Comparison of ENCODE assay signal across 8 mouse cellular contexts in the genomic region with DNA sequence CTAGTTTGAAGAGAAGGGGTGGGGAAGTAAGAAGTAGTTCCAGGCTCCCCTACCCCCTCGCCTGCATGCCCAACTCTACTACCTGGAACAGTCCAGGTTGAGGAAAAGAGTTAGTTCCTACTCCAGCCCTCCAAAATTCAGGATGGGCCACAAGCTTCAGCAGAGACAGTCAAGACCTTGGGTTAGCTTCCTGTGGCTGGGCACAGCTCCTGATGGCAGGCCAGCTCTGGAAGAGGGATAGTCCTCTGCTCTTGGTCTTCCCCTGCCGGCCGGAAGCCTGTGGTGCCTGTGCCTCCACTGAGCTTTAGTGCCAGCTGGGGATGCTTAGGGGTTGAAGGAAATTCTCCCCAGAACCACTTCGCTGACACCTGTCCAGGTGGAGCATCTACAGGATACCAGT. TPM values are rescaled to one million over a fixed set of nuclear protein-coding genes. Genes with fewer than 3 reads are reported as not detected.
DNase-seq lines count a peak whose midpoint lies in the region; ATAC-seq and TF ChIP-seq lines count a peak whose summit lies in the region.

No protein-coding gene starts in this region.

- DNase-seq in lung, embryonic 14.5 days: no peak
- DNase-seq in lung, postnatal 25 days (ENCODE audit: low spot score): no peak
- DNase-seq in adipocyte (ENCODE audit: low spot score): no peak
- DNase-seq in cerebellum, adult 18-20 months: no peak

- H3K4me3 ChIP-seq in lung, embryonic 14.5 days (ENCODE audit: low read depth, low read length): peak overlapping the region; percentile 35
- H3K4me3 ChIP-seq in forebrain, embryonic 15.5 days: no peak overlapping the region
- H3K4me3 ChIP-seq in limb, embryonic 12.5 days (replicated peaks): peak overlapping the region; percentile 35
- H3K4me3 ChIP-seq in neural tube, embryonic 14.5 days (ENCODE audit: low read depth, low read length): no peak overlapping the region

- WGBS in lung, embryonic 14.5 days: 29% methylated on average over 4 of the region's 4 CpGs
- WGBS in forebrain, embryonic 15.5 days: 29% methylated on average over 4 of the region's 4 CpGs
- WGBS in limb, embryonic 12.5 days: 22% methylated on average over 4 of the region's 4 CpGs
- 22% methylated on average over 4 of the region's 4 CpGs for WGBS in neural tube, embryonic 14.5 days

- H3K9me3 ChIP-seq in lung, embryonic 14.5 days (ENCODE audit: low read depth, low read length): no peaks in the 10 kb centered on the region
- no peaks in the 10 kb centered on the region for H3K9me3 ChIP-seq in forebrain, embryonic 15.5 days
- H3K9me3 ChIP-seq in limb, embryonic 12.5 days: no peaks in the 10 kb centered on the region
- no peaks in the 10 kb centered on the region for H3K9me3 ChIP-seq in neural tube, embryonic 14.5 days (ENCODE audit: control insufficient read depth, low read length)

- TF ChIP-seq CTCF in lung, embryonic 14.5 days (IDR thresholded peaks at IDR 0.05; ENCODE audit: low read depth): 0 out of 2 replicates have a peak, but pooled peaks have one; percentile 37

- no peaks in the 10 kb centered on the region for H3K36me3 ChIP-seq in lung, embryonic 14.5 days (ENCODE audit: insufficient read depth)
- no peaks in the 10 kb centered on the region for H3K36me3 ChIP-seq in forebrain, embryonic 15.5 days
- H3K36me3 ChIP-seq in limb, embryonic 12.5 days: no peaks in the 10 kb centered on the region
- no peaks in the 10 kb centered on the region for H3K36me3 ChIP-seq in neural tube, embryonic 14.5 days (ENCODE audit: control insufficient read depth, insufficient read depth, low read length)

- H3K27me3 ChIP-seq in lung, embryonic 14.5 days (ENCODE audit: insufficient read depth, low read length): peaks cover 9% of the 10 kb centered on the region
- 0 out of 2 replicates have a peak, but pooled peaks cover 7% of the 10 kb centered on the region for H3K27me3 ChIP-seq in forebrain, embryonic 15.5 days
- peaks cover 42% of the 10 kb centered on the region for H3K27me3 ChIP-seq in limb, embryonic 12.5 days
- 0 out of 2 replicates have a peak, but pooled peaks cover 2% of the 10 kb centered on the region for H3K27me3 ChIP-seq in neural tube, embryonic 14.5 days (ENCODE audit: control insufficient read depth, insufficient read depth, low read length)

- peak overlapping the region; percentile 54 for H3K9ac ChIP-seq in lung, embryonic 14.5 days
- no peak overlapping the region for H3K9ac ChIP-seq in forebrain, embryonic 15.5 days (replicated peaks)
- no peak overlapping the region; the same call in 1 of the 2 replicates for H3K9ac ChIP-seq in limb, embryonic 12.5 days (replicated peaks)
- H3K9ac ChIP-seq in neural tube, embryonic 14.5 days (replicated peaks; ENCODE audit: low read depth, low read length): no peak overlapping the region

- H3K4me2 ChIP-seq in lung, embryonic 14.5 days: peak overlapping the region; percentile 64
- H3K4me2 ChIP-seq in forebrain, embryonic 15.5 days (replicated peaks): peak overlapping the region; percentile 24
- H3K4me2 ChIP-seq in limb, embryonic 12.5 days: peak overlapping the region; percentile 58
- H3K4me2 ChIP-seq in neural tube, embryonic 14.5 days (ENCODE audit: low read depth, low read length): peak overlapping the region; percentile 9; the same call in 1 of the 2 replicates

- H3K4me1 ChIP-seq in lung, embryonic 14.5 days (ENCODE audit: insufficient read depth): peaks cover 3% of the 10 kb centered on the region; the same call in 1 of the 2 replicates
- H3K4me1 ChIP-seq in forebrain, embryonic 15.5 days: peaks cover 7% of the 10 kb centered on the region; the same call in 1 of the 2 replicates
- H3K4me1 ChIP-seq in limb, embryonic 12.5 days (replicated peaks): peaks cover 6% of the 10 kb centered on the region
- no peaks in the 10 kb centered on the region for H3K4me1 ChIP-seq in neural tube, embryonic 14.5 days (ENCODE audit: control insufficient read depth, insufficient read depth, low read length)

- no peak; the same call in 1 of the 2 replicates for ATAC-seq in lung, embryonic 14.5 days (ENCODE audit: insufficient read depth)
- ATAC-seq in forebrain, embryonic 15.5 days (replicated peaks): peak; percentile 13; the same call in 1 of the 2 replicates
- 0 out of 2 replicates have a peak, but pooled peaks have one; percentile 12 for ATAC-seq in limb, embryonic 12.5 days (ENCODE audit: insufficient number of reproducible peaks, insufficient read depth, low FRiP score, low TSS enrichment, low read depth)
- no peak for ATAC-seq in neural tube, embryonic 14.5 days (ENCODE audit: low read depth)
- no peak for ATAC-seq in activated CD4-positive, CD25-positive, alpha-beta regulatory T cell, adult 4 months

- H3K27ac ChIP-seq in lung, embryonic 14.5 days (ENCODE audit: low read depth): no peak overlapping the region
- H3K27ac ChIP-seq in forebrain, embryonic 15.5 days (replicated peaks): no peak overlapping the region
- no peak overlapping the region for H3K27ac ChIP-seq in limb, embryonic 12.5 days
- H3K27ac ChIP-seq in neural tube, embryonic 14.5 days (ENCODE audit: low read depth, low read length): no peak overlapping the region

RNA-seq across cellular contexts. Expression of a gene that starts 0.3 kb away (rescaled TPM):
- 1.9 and 2.3 TPM in 2 replicates for polyA plus RNA-seq in lung, embryonic 14.5 days (2014; fragmentation: Nextera tagmentation; extraction: Ambion mirVana)
- not detected in 2 replicates for polyA plus RNA-seq in forebrain, embryonic 15.5 days (2015; fragmentation: Nextera tagmentation; extraction: Ambion mirVana)
- polyA plus RNA-seq in limb, embryonic 12.5 days (2016; fragmentation: Nextera tagmentation; extraction: Ambion mirVana): 0.24 and 0.39 TPM in 2 replicates
- 0.07 TPM in 1 of 2 replicates, not detected in the other for polyA plus RNA-seq in neural tube, embryonic 14.5 days (2014; fragmentation: Nextera tagmentation; extraction: Ambion mirVana)
- polyA plus RNA-seq in activated CD4-positive, CD25-positive, alpha-beta regulatory T cell, adult 4 months (2017; shearing (Covaris generic)): not detected

RNA-seq across cellular contexts. Expression of a gene that starts 9.1 kb away (rescaled TPM):
- 9.7 TPM in 2 replicates for polyA plus RNA-seq in lung, embryonic 14.5 days (2014; fragmentation: Nextera tagmentation; extraction: Ambion mirVana)
- 40.5 and 52.5 TPM in 2 replicates for polyA plus RNA-seq in forebrain, embryonic 15.5 days (2015; fragmentation: Nextera tagmentation; extraction: Ambion mirVana)
- 1.4 and 1.6 TPM in 2 replicates for polyA plus RNA-seq in limb, embryonic 12.5 days (2016; fragmentation: Nextera tagmentation; extraction: Ambion mirVana)
- polyA plus RNA-seq in neural tube, embryonic 14.5 days (2014; fragmentation: Nextera tagmentation; extraction: Ambion mirVana): 48.5 and 53.3 TPM in 2 replicates
- polyA plus RNA-seq in activated CD4-positive, CD25-positive, alpha-beta regulatory T cell, adult 4 months (2017; shearing (Covaris generic)): under 1 TPM in 1 of 2 experiments, not detected in 1; 0.15 TPM

RNA-seq across cellular contexts. Expression of a gene that starts 12.2 kb away (rescaled TPM):
- 16.2 and 20.9 TPM in 2 replicates for polyA plus RNA-seq in lung, embryonic 14.5 days (2014; fragmentation: Nextera tagmentation; extraction: Ambion mirVana)
- polyA plus RNA-seq in forebrain, embryonic 15.5 days (2015; fragmentation: Nextera tagmentation; extraction: Ambion mirVana): 26.3 and 27.5 TPM in 2 replicates
- polyA plus RNA-seq in limb, embryonic 12.5 days (2016; fragmentation: Nextera tagmentation; extraction: Ambion mirVana): 33.7 and 36.9 TPM in 2 replicates
- polyA plus RNA-seq in neural tube, embryonic 14.5 days (2014; fragmentation: Nextera tagmentation; extraction: Ambion mirVana): 17.4 and 22.1 TPM in 2 replicates
- polyA plus RNA-seq in activated CD4-positive, CD25-positive, alpha-beta regulatory T cell, adult 4 months (2017; shearing (Covaris generic)): 10 to 100 TPM; 18.3 to 29.8 TPM

RNA-seq across cellular contexts. Expression of a gene that starts 12.3 kb away (rescaled TPM):
- polyA plus RNA-seq in lung, embryonic 14.5 days (2014; fragmentation: Nextera tagmentation; extraction: Ambion mirVana): 1.2 and 1.5 TPM in 2 replicates
- polyA plus RNA-seq in forebrain, embryonic 15.5 days (2015; fragmentation: Nextera tagmentation; extraction: Ambion mirVana): 0.89 and 1.3 TPM in 2 replicates
- polyA plus RNA-seq in limb, embryonic 12.5 days (2016; fragmentation: Nextera tagmentation; extraction: Ambion mirVana): 1.0 and 1.1 TPM in 2 replicates
- 0.89 and 1.3 TPM in 2 replicates for polyA plus RNA-seq in neural tube, embryonic 14.5 days (2014; fragmentation: Nextera tagmentation; extraction: Ambion mirVana)
- 1 to 10 TPM in 1 of 2 experiments, under 1 TPM in 1; 0.61 to 1.3 TPM for polyA plus RNA-seq in activated CD4-positive, CD25-positive, alpha-beta regulatory T cell, adult 4 months (2017; shearing (Covaris generic))

RNA-seq across cellular contexts. Expression of a gene that starts 21.7 kb away (rescaled TPM):
- polyA plus RNA-seq in lung, embryonic 14.5 days (2014; fragmentation: Nextera tagmentation; extraction: Ambion mirVana): 2.0 and 3.2 TPM in 2 replicates
- 3.1 and 3.4 TPM in 2 replicates for polyA plus RNA-seq in forebrain, embryonic 15.5 days (2015; fragmentation: Nextera tagmentation; extraction: Ambion mirVana)
- polyA plus RNA-seq in limb, embryonic 12.5 days (2016; fragmentation: Nextera tagmentation; extraction: Ambion mirVana): 5.5 and 6.5 TPM in 2 replicates
- 4.2 and 6.5 TPM in 2 replicates for polyA plus RNA-seq in neural tube, embryonic 14.5 days (2014; fragmentation: Nextera tagmentation; extraction: Ambion mirVana)
- polyA plus RNA-seq in activated CD4-positive, CD25-positive, alpha-beta regulatory T cell, adult 4 months (2017; shearing (Covaris generic)): 1 to 10 TPM; 3.5 to 6.8 TPM

Comparison
In these comparisons a context has a peak if more than half of its experiments do, and no peak if none do; other contexts are left out.
1. ATAC-seq: peak in forebrain, embryonic 15.5 days (single experiment) and limb, embryonic 12.5 days (single experiment); none in lung, embryonic 14.5 days (single experiment), neural tube, embryonic 14.5 days (single experiment) and activated CD4-positive, CD25-positive, alpha-beta regulatory T cell, adult 4 months (single experiment).
2. H3K4me2 ChIP-seq: peak in every context shown above with its lines; median percentile 64 in lung, embryonic 14.5 days; 58 in limb, embryonic 12.5 days; 24 in forebrain, embryonic 15.5 days; 9 in neural tube, embryonic 14.5 days.
3. H3K4me3 ChIP-seq: peak in lung, embryonic 14.5 days (single experiment) and limb, embryonic 12.5 days (single experiment); none in forebrain, embryonic 15.5 days (single experiment) and neural tube, embryonic 14.5 days (single experiment).